Mouse (Mus musculus): ENCODE data around the gene Oprm1.
"Not testable (repeated sequence)": the region's sequence is repeated elsewhere in the genome, so short reads cannot be mapped to it uniquely, and the experiment has no call there.

Oprm1 gene

DNA sequence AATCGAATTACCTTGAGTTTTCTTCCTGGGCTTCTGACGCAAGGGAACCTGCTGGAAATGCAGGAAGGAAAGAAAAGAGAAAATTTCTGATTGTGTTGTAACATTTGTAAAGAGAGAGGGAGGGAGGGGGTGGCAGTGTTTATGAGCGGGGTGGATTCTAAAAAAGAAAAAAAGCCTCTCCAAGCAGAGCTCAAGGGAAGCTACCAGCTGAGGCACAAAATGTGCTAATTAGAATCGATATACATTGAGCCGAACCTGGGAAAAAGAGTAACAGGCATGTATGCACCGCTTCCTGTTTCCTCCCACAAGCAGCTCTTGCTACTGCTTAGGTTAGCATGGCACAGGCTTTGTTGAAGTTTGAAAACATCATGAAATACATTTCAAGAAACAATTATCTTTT, 221.9 kb downstream of the Oprm1 start:
- no peak for DNase-seq

DNA sequence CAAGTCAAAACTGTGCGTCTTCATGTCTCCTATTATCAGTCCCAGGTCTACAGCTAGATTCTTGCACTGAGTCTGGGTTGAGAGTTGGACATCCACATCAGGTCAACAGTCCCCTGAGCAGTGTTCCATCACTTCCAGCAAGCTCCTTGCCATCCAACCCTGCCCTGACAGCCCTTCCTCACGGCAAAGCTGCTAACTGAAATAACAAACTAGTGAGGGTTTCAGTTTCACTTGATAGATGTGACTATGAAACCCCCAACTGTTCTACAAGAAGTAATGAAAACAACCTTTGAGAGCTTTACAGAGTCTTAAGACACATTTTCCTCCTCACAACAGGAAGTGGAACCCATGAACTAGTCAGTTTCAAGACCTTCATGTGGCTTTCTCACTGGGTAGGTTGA, 224.4 kb downstream of the Oprm1 start:
- no peak for DNase-seq

DNA sequence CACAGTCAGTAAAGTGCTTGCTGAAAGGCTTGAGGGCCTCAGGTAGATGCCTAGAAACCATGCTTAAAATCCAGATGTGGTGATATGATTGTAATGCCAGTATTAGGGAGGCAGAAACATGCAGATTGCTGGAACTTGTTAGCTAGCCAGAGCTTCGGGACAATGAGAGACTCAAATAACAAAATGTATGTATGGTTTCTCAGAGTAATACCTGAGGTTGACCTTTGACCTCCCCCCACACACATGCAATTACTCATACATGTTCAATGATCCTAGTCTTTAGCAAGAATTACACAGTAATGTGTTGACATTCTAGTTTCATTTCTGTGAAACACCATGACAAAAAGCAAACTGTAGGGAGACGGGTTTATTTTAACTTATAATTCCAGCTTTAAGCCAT, 225.1 kb downstream of the Oprm1 start:
- no peak for DNase-seq

DNA sequence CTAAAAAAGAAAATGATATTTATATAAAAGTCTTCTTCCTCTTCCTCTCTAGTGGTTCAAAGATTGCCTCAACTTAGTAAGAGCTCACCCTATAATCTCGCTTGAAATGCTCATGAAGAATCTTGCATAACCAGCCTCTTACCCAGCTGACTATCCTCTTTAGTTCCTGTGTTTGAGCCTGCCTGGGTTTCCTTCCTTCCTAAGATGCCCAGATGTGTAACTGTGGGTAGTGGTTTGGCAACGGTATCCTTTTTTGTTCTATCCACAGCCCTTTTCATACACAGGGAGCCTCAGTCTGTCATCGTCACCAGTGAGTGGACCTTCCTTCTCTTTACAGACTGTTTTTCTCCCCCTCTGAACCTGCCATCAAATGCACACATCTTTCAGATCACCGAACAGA, 227.9 kb downstream of the Oprm1 start:
- DNase-seq = no peak

DNA sequence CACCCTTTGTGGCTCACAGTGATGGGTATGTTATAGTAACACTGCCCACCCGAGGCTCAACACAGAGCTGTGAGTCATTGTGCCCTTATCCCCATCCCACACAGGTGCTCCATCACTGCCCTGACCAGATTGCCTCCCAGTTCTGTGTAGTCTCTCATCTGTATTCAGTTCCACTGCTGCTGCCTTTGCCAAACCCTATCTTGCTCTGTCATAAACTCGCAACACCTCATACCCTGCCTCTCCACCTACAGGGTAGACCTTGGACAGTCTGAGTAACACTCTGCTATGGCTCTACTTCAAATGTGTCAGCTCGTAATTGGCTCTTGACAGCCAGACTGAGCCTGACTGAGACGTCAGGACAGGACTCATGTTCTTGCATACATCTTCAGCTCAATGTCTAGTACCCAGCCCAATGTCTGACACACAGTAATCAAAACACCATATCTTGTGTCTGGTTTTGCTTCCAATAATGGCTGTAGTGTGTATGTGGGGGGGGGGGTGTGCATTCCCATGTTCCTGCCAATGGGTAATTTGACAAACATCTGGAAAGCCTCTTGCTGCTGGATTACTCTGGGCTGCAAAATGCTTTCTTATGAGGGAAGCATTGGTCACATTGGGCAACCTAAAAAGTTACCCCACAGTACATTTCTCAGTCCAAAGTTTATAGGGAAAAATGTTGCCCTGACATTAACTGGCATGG, 229.2 kb downstream of the Oprm1 start:
- DNase-seq = no peak

DNA sequence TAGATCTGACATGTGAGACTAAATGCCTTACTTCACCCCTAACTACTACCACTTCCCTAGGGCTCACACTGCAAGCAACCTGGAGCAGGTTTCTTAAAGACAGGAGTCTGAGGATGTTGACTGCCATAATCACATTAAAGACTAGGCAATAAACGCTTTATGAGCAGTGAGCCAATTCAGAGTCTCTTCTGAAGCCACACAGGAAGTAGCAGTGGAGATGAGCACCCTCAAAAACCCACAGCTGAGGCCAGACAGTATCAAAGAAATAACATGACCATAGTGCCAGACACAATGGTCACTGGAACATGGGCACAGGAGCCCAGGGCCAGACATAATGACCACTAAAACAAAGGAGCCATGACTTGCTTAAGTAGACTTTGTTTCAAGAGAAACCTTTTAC, 230.2 kb downstream of the Oprm1 start:
- no peak for DNase-seq

DNA sequence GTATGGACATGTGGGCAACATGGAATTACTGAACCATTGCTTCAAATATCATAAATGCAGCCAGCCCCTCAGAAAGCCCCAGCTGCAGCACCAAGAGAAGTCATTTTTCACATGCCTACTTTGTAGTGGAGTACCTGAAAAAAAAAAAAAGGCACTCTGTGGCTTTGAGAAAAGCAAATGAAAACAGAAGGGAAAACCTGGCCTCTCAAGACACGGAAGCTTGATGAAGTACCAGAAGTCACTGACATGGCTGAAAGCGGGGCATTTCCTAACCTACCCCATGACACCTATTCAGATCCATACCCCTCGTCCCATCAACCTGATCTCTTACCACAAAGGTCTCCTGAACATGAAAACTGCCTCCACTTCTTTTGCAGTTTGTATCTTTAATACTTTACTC, 238.6 kb downstream of the Oprm1 start:
- DNase-seq = no peak

DNA sequence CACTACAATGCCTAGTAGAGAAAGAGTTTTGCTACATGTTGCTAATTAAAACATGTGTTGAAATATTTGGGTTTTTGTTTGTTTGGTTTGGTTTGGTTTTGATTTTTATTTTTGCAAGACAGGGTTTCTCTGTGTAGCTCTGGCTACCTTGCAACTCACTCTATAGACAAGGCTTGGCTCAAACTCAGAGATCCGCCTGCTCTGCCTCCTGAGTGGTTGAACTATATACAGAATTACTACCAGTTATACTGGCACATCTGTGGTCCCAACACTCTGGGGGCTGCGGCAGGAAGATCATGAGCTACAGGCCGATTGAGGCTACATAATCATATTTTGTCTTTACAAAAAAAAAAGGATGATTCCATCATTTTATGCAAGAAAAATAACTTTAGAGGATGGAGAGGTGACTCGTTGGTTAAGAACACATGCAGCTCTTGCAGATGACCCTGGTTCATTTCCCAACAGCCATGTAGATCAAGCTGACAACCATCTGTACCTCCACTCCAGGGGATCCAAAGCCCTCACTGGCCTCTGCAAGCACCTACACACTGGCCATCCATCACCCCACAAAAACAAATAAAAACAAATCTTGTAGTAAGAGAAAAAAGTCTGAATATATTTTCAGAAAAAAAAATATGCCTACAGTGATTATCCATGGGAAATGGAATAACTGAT, 240.4 kb downstream of the Oprm1 start:
- DNase-seq = no peak

DNA sequence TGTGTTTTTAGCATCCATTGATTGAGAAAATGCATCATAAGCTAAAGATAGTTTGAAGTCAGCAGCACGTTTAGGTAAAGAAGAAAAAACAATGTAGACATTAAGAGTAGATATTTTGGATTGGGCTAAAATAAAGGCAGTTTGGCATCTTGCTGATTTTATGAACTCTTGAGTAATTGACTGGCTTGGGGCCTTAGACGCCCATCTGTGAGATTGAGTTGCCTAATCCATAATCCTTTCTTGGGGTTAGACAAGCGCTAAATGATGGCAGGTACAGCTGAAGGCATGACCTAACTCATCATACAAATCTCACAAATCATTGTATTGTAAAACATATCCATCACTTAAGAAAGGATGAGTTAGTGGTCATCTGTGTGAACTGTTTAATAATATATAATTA, 241.0 kb downstream of the Oprm1 start:
- DNase-seq = no peak

DNA sequence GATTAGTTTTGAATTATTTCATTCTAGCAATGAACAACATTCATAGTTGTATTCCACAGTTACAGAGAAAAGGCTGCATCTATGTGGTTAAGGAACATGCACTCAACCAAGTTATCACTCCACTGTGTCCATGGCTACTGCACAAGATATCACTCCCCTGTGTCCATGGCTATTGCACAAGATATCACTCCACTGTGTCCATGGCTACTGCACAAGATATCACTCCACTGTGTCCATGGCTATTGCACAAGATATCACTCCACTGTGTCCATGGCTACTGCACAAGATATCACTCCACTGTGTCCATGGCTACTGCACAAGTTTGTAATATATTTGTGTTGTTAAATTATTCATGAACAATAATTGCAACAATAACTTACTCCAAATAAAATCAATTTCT, 245.6 kb downstream of the Oprm1 start:
- DNase-seq = not testable (repeated sequence)

DNA sequence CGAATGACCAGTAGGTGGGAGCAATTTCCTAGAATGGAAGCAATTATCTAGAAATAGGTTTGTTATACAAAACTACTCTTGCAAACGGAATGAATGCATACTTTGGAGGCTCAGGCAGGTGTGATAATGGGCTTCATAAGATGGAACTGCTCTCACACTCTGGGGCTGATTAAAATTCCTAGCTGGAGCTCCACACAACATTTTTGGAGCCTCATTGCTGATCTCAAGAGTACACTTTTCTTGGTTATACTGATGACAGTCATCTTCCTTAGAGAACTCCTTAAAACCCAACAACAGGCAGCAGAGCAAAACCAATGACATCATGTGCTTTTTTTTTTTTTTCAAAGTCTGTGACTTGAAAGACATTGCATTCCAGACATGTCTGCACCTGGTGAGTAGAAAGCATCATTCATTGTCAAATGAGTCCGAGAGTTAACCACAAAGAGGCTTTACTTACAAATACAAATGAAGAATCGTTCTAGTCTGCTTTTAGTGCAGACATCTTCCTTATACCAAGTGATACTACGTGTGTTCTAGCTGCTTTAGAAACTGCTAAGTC, 246.8 kb downstream of the Oprm1 start:
- DNase-seq = no peak

DNA sequence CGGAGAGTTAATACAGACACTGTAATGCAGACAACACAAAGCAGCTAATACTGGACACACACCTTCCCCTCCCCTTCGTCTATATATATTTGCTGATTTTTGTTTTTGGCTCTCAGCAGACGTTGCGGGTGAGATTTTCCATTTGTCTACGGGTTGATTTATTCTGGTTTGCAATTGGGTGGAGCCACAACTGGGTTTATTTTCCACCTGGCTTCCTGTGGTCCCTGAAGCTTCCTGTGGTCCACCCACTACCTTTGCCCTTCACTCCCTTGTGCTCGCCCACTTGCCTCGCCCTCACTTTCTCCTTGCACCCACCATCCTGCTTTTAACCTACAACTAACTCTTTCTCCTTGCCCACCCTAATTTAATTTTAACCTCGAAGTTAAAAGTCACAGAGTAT, 252.2 kb downstream of the Oprm1 start:
- DNase-seq = no peak

DNA sequence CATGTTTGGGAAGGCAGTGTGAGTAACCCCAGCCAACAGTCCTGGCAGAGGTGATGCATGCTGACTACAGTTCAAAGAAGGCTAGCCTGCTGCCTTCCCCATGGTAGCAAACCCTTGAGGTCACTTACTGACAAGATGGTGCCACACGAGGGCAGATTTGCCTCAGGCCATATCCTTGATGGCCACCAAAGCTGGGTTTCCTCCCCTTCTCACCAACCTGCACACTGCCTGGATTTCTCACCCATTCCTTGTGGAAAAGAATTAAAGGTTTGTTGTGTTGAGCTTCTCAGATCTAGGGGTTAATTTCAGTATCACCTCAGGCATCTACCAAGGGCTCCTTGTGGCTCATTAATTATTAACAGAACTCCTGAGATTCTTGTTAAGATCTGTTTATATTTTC, 256.9 kb downstream of the Oprm1 start:
- no peak for DNase-seq

DNA sequence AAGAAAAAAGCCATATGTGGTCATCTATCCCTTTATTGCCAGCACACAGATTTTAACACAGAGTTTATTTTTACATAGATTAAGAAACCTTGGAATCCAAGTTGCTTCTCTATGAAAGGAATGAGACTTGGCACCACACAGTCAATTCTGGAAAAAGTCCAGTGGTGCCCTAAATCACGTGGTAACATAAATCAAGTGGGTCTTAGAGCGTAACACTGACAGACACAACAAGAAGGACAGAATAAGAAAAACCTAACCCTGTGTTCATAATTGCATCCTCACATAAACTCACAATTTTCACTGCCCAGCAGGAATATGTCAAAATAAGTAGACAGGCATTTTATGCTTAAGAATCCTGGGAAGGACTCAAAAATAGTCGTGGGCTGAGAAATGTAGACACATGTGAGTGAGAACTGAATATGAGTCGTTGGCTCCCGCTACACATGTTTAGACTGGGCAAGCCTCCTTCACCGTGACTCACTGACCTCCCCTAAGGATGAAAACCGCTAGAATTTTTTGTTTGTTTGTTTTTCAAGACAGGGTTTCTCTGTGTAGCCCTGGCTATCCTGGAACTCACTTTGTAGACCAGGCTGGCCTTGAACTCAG, 261.6 kb downstream of the Oprm1 start:
- DNase-seq = no peak

DNA sequence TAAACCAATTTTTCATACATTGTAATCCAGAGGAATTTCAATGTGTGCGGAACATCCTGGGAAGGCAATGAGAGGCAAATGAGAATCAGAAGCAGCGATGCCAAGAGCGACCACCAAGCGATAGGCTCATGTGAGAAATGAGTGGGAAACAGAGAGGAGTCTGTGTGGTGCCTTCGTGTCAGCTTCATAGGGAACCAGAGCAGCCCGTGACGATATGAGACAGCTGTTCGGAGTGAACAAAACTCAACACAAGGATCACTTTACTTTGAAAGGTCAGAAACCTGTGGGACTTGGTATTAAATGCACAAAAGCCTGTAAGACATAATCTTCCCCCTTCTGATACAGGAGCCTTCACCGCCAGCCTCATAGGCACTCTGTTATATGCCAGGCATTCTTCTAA, 262.2 kb downstream of the Oprm1 start:
- no peak for DNase-seq

DNA sequence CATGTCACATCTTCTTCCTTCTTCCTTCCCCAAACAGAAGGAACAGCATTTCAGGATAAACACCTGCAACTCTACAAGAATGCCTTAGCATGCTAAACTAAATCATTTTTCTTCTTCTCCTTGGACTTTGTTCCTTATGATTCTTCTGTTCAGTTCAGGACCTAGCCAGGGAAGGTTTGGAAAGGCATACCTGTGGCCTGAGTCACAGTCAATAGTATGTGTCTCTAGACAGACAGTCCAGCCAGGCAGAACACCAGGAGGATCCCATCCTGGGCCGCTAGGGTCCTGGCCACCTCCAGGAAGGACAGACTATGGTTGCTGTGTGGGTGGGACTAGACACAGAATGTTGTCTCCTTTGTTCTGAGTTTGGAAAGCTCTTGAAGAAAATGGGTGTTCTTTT, 266.7 kb downstream of the Oprm1 start:
- DNase-seq = no peak

DNA sequence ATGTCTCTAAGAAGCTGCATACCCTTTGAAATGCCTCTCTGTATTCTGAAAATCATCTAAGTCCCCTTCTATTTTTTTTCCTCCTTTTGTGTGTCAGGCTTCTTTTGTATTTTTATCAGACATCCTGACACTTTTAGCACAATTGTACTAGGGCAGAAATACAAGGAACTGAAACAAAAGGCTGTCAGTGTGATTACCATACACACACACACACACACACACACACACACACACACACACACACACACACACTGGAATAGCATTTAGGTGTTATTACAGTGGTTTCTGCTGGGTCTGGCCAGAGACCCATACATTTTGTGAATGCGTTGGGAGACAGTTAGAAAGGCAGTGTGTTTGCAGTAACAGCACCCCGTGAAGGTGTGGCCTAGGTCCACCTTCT, 275.2 kb downstream of the Oprm1 start:
- DNase-seq = no peak

DNA sequence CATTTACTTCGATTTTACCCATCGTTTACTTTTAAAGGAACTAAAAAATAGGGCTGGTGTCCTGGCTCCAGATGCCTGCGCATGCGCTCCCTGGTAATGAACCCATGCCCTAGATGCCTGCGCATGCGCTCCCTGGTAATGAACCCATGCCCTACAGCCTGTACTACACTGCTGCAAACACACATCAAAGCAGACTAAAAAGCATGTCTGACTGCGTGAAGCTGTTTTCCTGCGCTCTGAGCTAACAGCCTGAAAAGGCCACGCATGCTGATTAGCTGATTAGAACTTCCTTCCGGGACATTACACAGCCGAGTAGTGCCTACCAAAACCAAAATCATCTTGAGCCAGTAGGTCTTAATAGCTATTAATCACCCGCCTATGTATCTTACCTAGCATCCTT, 277.2 kb downstream of the Oprm1 start:
- DNase-seq = no peak

DNA sequence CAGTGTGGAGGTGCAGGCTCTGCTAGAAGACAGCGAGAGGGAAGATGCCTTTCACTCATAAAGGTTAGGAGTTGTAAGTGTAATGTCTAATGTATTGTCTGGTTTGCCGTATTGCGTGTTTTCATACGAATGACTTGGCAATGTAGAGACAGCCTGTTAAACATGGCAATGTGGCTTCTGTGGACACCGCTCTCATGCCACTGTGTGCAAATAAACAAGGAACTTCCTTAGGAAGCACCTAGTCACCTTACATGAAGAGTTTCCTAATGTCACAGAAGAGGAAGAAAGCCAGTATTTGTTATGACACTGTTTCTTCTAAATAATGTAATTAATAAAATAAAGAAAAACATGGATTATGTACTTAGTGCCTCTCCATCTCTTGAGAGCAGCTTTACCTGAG, 278.9 kb downstream of the Oprm1 start:
- DNase-seq = no peak

DNA sequence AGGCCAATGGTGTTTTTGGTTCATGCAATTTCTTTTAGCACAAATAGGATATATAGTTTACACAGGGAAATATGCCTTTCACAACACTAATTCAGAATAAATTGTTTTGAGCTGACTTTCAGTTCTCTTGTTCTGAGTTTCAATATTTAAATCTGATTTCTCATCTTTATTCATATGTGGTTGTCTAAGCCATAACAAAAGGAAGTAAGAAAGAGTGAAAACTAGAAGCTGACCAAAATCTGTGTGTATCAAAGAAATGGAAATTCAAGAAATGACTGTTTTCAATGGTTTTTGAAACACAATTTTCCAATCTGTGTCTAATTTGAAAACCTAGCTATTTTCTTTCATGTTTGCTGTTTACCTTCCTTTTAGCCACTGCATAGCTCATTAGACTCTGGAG, 282.7 kb downstream of the Oprm1 start:
- no peak for DNase-seq

DNA sequence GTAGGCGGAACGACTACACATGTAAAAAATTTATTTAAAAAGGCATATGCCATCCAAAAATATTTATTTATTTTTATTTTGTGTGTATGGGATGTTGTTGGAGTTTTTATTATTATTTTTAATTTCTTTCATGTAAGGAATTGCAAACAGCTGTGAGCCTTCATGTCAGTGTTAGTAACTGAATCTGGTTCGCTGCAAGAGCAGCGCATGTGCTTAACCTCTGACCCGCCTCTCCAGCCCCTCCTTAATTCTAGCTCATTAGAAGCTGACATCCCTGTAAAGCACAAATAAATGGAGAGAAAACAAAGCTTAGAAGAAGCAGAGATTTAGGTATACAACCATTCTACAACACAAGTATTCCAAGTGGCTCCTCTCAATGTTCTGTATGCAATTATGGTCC, 285.6 kb downstream of the Oprm1 start:
- no peak for DNase-seq

DNA sequence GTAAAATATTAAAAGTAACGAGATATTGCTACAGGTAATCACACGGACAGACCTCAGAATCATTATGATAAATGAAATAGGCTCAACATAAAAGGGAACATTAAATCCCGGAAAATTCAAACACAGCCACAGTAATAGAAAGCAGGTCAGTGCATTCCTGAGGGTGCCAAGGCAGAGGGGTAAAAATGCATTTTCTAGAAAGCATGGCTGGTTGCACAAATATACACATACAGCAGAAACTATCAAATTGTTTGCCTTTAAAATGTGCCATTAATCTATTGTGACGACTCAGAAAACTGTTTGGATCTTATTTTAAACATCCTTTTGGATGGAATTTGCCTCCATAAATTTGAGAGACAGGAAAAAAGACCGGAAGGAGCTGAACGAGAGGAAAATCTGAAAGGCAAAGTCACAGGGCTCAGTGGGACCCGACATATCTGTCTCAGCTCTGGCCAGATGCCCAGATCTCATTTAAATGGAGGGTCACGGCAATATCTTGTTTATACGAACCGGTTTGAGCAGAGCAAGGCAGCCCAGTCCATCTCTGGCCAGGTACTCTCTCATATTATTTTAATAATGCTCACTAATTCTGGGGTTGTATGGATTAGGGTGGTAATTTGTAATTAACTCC, 289.1 kb downstream of the Oprm1 start:
- DNase-seq = peak; percentile 8

DNA sequence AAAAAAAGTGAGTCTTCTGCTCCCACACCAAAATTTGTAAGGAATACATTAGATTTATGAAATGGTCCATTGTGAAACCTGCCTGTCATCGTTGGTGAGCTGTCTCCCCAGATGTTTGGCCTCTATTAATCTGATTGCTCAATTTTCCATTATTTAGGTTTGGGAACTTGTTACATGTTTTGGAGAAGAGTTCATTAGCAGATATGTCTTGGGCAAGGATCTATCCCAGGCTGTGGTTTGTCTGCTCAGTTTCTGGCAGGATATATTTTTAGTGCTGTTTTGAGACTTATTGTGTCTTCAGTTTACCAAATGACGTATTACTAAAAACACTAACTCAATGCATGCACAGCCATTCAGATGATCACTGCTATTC, 289.6 kb downstream of the Oprm1 start:
- DNase-seq = no peak

DNA sequence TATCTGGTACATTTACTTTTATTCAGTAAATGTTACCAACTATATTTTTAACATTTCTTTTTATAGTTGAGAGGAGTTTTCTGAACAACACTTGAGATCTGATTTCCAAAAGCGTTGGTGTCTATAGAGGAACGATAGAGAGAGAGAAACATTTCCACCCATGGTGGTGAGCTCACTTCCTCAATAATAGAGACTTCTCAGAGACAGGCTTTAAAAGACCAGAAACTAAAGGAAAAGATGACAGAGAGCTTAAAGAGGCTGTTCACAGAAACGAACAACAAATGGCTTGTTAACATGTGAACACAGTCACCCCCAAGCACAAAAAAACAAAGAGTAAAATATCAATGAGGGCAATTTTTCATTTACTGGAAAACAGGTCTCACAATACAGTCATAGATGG, 291.6 kb downstream of the Oprm1 start:
- DNase-seq = no peak
